Mouse (Mus musculus): ENCODE measurements around the gene Cd320.
"Not testable (repeated sequence)": the region's sequence is repeated elsewhere in the genome, so short reads cannot be mapped to it uniquely, and the experiment has no call there.

Gene Cd320

DNA sequence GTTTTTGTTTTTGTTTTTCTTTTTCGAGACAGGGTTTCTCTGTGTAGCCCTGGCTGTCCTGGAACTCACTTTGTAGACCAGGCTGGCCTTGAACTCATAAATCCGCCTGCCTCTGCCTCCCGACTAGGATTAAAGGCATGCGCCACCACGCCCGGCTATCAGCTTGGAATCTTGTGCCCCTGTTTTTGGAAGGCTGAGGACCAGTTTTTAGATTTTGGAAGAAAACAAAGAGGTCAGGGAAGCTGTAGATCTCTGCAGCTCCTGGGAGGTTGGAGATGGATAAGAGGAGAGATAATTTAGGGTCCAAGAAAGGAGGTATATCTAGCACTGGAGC, 17.9 kb upstream of the Cd320 start:
- DNase-seq (ENCODE audit: low spot score in 2 of 2): not testable (repeated sequence)

DNA sequence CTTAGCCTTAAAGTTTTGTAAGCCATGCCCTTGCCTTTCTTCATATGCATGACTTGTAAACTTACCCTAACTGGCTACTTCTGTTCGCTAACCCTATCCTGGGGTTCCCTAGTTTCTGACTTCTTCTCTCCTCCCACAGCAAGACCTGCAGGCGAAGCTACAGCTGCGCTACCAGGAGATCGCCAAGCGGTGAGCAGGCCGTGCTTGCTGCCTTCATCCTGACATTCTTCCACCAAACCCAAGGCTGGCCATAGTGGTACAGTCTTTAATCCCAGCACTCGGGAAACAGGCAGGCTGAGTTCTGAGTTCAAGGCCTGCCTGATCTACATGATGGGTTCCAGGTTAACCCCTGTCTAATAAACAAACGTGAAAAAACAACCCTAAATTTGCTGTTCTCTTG, 17.4 kb upstream of the Cd320 start:
- no peak for DNase-seq (ENCODE audit: low spot score in 2 of 2)

DNA sequence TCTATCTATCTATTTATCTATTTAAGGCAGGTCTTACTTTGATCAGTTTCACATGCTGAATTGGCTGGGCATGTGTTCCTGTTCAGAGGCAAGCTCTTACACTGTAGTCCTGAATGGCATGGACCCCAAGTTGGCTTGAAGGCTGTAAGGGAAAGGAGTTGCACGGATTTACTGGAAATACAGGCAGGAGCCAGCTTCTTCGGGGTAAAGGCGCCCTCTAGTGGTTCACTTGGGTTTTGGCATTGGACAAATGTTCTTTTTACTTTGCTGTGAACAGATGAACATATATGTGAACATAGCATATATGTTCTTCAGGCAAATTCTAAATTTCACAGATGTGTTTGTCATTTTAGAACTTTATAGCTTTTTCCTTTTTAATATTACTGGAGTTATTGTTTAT, 16.0 kb upstream of the Cd320 start:
- DNase-seq (ENCODE audit: low spot score in 2 of 2): peak; percentile 66 to 86

DNA sequence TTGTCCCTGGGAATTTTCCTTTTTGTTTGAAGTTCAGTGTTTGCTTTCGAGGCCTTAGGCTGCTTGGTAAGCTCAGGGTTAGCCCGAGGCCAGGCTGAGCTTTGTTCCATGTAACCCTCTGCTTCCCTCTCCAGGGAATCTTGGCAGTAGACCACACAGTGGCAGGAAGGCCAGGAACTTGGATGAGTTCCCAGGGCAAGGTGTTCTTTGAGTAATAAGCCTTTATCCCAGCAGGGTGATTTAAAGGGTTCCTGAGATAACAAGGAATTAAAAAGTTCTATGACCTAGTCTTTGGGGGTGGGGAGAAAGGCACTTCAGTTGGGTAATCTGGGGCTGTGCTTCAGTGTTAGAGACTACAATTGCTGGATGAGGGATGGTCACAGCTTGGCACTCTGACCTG, 14.0 kb upstream of the Cd320 start:
- no peak for DNase-seq (ENCODE audit: low spot score in 2 of 2)

DNA sequence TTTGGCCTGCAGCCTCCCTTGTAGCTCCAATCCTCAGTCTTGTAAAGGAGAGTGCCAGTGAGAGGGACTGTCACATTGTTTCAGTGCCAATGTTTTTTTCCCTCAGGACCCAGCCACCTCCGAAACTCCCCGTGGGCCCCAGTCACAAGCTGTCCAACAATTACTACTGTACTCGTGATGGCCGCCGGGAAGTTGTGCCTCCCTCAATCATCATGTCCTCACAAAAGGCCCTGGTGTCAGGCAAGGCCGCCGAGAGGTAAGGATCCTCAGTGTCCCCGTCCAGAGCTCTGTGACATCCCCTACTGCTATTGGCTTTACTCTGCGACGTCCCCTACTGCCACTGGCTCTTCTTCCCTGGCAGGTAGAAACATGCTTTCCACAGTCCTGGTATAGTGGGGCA, 13.3 kb upstream of the Cd320 start:
- DNase-seq (ENCODE audit: low spot score in 2 of 2): no peak

DNA sequence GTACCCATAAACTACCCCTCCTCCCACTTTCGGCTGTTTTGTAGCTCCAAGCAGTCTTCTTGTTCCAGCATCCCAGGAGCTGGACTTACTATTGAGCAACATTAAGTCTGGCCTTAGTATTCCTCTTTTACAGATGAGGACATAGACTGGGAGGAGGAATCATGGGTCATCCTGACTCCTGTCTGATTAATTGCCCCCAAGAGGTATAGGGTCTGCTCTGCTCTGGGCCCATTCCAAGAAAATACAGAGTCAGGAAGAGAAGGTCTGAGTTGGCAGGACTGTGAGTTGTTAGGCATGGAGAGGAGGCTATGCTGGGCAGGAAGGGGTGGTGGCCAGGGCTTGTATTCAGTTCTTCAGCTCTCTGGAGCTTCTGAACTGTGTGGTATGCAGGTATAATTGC, 1.3 kb downstream of the Cd320 start:
- DNase-seq (ENCODE audit: low spot score in 2 of 2): no peak

DNA sequence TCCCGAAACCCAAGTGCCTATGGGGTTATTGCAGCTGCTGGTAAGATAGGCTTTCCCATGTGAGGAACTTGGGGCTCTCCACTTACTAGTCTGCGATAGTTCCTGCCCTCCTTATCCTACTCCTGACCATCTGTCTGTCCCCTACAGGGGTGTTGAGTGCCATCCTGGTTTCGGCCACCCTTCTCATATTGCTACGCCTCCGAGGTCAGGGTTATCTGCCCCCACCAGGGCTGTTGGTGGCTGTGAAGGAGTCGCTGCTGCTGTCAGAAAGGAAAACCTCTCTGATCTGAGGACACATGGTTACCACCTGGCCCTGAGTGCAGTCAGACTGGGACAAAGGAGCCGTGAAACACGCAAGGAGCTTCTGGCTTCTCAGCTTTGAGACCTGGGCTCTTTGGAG, 5.2 kb downstream of the Cd320 start:
- DNase-seq (ENCODE audit: low spot score in 2 of 2): no peak

DNA sequence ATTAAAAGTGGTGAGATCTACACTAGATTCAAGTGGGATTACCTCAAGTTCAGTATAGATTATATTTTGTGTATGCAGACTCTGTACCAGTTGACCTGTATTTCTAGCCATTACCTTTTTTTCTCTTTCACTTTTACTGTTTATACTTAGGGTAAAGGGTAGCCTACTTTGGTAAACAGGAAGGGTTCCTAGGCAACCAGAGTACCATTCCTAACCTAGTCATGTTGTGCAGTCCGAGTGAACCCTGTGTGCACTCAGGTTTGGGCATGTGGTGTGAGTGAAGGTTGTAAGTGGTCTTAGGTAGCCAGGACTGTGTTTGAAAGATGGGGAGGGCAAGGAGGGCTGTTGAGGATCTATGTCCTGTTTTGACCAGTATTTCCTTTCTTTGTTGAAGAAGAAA, 8.4 kb downstream of the Cd320 start:
- DNase-seq (ENCODE audit: low spot score in 2 of 2): no peak

DNA sequence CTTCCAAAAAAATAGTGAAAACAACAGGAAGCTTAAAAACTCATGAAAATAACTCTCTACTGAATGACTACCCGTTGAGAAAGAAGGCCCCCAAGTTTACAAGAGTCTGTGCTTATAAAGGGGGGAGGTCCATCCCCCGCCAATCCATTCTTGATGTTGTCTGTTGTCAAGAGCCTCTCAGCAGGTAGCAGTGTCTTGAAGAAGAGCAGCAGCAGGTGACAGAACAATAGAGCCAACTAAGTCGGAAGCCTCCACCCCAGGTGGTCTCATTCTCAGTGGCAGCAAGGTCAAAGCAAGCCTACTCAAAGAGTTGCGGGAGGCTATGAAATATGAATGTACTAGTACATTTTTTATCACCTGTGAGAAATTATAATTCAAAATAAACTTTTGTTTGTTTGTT, 14.9 kb downstream of the Cd320 start:
- no peak for DNase-seq (ENCODE audit: low spot score in 2 of 2)

DNA sequence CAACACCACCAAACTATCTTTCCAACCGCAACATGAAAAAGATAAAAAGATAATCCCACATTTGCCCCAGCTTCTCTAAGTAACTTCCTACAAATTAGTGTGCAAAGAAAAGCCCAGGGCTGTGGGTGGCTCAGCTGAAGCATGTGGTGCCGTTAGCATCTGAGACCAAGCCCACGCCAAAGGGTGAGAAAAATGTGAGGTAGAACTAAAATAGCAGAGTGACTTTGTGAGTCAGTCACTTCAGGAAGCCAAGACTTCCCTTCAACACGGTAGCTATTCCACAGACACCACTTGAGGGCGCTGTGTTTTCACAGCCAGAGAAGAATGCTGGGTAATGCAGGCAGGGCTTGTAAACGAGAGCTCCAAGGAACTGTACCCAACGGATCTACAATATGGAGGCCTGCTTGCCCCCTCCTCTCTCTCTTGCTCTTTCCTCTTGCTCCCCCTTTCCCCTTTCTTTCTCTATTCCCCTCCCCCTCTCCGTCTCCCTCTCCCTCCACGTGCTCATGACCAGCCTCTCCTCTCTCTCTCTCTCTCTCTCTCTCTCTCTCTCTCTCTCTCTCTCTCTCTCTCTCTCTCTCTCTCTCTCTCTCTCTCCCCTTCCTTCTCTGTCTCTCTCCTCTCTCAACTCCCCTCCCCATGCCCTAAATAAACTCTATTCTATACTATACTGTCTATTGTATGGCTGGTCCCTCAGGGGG, 22.6 kb downstream of the Cd320 start:
- DNase-seq (ENCODE audit: low spot score in 2 of 2): peak; percentile 65 to 84

DNA sequence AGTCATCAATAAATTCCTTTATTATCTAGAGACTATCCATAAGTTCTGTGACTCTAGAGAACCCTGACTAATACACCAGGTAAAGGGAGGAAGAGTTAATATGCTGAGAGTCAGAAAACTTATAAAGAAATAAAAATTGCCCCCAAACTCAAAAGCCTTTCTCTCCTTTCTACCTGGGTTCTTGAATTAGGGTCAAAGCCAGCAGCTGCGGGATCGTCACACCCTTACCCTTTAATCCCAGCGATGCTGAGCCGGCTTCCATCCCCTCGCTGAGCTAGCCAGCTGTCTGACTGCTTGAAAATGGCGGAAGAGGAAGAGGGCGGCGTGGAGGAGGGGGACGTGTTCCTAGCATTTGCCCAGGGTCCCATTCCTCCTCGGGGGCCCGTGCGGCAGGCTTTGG, 30.6 kb downstream of the Cd320 start, which contains the start of gene Gm7029:
Gene Gm7029, plus strand, starts transcription at position 301 of the 400 bp plus-strand sequence.
- DNase-seq (ENCODE audit: low spot score in 2 of 2): not testable (repeated sequence)

DNA sequence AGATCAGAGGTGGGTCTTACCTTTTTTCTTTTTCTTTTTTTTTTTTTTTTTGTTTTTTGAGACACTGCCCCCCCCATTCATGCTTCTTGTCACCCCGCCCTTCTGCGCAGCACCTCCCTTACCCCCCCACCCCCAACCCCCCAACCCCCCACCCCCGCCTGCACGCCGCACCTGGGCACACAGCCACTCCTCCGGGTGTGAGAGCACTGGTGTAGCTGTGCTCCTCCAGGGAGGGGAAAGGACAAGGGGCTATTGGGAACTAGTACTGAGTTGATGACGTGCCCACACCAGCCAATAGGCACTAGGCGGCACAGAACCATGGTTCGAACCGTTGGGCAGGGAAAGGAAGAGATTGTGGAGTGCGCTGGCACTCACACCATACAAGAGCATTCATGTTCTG, 31.5 kb downstream of the Cd320 start:
- no peak for DNase-seq (ENCODE audit: low spot score in 2 of 2)

DNA sequence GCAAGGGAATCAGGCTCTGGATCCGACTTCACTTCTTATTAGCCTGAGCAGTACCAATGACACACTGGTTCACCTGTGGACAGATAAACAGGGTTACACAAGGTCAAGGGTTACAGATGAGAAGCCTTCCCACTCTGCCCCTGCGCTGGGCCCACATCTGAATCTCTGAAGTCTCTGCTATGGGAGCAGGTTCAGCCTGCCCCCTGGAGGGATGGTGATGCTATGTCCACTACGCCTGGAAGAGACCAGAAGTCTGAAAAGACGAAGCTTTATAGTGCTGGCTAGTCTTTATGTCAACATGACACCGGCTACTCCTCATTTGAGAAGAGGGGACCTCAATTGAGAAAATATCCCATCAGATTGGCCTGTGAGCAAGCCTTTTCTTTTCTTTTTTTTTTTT, 32.9 kb downstream of the Cd320 start:
- DNase-seq (ENCODE audit: low spot score in 2 of 2): not testable (repeated sequence)

DNA sequence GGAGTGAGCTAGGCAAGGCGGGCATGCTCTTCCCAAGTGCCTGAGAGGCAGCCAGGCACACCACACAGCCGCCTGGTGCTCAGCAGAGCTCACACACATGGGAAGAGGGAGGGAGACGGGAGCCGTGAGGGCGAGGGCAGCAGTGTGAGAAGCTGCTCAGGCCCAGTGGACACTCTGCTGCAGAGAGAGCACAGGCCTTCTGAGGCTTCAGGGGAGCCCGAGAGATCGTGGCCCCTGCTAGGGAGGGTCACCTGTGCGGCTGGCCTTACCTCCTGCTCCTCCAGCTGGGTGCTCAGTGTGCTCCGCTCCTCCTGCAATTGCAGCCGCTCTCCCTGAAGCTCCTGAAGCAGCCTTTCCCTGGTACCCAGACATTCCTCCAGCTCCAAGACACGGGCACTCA, 41.4 kb downstream of the Cd320 start:
- not testable (repeated sequence) for DNase-seq (ENCODE audit: low spot score in 2 of 2)

DNA sequence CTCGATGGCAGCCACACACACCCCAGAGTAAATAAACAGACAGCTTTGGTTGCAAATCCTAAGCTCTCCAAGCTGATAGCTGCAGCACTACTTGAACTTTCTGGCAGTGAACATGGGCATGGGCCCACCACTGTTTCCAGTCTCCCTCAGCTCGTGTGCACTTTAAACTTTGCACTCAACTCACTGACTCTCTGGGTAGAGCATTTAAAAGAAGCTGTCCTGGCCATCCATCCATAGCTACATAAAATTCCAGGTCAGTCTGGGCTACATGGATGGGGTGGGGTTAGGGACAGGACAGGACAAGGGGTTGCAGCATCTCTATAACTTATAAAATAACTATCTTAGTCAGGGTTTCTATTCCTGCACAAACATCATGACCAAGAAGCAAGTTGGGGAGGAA, 44.9 kb downstream of the Cd320 start:
- not testable (repeated sequence) for DNase-seq (ENCODE audit: low spot score in 2 of 2)

DNA sequence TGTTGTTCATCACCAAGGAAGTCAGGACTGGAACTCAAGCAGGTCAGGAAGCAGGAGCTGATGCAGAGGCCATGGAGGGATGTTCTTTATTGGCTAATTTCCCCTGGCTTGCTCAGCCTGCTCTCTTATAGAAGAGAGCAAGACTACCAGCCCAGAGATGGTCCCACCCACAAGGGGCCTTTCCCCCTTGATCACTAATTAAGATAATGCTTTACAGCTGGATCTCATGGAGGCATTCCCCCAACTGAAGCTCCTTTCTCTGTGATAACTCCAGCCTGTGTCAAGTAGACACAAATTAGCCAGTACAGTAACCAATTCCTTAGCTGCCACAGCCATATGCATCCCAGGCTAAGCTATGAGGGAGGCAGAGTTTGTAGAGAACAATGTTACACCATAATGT, 45.3 kb downstream of the Cd320 start:
- not testable (repeated sequence) for DNase-seq (ENCODE audit: low spot score in 2 of 2)

DNA sequence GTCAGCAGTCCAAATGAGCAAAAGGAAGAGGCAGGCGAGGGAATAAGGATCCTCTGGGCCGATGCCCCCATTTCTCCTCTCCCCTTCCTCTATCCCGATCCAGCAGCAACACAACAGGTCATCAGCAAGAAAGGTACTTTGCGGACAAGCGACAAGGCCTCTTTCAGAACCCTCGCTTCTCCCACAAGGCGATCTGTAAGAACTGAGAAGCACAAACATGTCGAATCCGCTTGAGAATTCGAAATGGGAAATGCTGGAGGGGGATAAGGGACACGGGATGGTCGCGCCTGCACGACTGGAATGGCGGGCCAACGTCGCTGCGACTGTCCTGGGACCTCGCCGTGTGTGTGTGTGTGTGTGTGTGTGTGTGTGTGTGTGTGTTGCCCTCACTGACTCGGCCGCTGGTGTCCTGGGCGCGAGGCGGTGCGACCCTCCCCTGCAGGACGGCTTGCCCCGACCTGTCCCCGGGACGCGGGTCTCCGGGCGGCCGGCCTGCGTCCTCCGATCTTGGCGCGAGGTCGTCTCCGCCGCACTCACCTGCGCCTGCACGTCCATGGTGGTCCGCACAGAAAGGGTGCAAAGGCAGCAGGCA, 47.1 kb downstream of the Cd320 start:
- DNase-seq (ENCODE audit: low spot score in 2 of 2): not testable (repeated sequence)

DNA sequence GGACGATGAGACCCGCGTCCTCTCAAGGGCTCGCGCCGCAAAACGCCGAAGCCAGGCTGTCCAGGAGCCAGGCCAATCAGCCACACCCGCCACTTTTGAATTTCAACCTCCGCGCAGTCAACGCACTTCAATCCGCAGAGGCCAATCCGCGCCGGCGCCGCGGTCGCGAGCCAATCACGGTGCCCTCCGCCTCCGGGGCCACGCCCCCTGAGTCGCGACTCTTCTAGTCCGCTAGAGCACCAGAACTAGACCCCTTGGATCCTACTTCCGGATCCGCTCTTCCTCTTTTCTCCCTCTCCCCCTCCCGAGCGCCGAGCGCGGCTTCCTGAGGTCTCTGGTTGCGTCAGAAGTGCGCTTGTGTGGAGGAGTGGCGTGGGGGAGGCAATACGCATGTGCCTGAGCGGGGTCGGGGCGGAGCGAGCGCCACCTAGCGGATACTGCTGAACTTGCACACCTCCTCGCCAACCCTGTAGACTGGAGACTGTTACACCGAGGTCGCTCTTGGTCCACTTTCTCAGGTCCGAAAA, 47.7 kb downstream of the Cd320 start, which contains the start of gene Kifc1:
Gene Kifc1, minus strand, starts transcription at position 129 of the 527 bp plus-strand sequence.
- peak; percentile 99 to 100 for DNase-seq (ENCODE audit: low spot score in 2 of 2)

DNA sequence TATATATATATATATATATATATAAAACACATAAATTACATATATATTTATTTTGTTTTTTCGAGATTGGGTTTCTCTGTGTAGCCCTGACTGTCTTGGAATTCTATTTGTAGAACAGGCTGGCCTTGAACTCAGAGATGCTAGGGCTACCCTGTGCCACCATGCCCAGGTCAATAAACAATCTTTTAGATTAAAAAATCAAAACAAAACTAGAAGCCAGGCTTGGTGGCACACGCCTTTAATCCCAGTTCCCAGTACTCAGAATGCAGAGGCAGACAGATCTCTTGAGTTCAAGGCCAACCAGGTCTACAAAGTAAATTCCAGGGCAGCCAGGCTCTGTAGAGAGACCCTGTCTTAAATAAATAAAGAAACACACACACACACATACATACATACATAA, 48.5 kb downstream of the Cd320 start:
- no peak for DNase-seq (ENCODE audit: low spot score in 2 of 2)

DNA sequence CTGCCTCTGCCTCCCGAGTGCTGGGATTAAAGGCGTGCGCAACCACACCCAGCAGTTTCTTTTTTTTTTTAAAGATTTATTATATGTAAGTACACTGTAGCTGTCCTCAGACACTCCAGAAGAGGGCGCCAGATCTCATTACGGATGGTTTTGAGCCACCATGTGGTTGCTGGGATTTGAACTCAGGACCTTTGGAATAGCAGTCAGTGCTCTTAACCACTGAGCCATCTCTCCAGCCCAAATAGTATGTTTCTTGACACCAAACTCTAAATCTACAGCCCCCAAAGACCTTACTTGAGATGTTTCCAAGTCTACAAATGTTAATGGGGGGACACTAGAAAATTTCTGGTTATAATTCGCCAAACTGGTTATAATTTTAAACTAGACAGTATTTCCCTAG, 49.0 kb downstream of the Cd320 start:
- DNase-seq (ENCODE audit: low spot score in 2 of 2): not testable (repeated sequence)

DNA sequence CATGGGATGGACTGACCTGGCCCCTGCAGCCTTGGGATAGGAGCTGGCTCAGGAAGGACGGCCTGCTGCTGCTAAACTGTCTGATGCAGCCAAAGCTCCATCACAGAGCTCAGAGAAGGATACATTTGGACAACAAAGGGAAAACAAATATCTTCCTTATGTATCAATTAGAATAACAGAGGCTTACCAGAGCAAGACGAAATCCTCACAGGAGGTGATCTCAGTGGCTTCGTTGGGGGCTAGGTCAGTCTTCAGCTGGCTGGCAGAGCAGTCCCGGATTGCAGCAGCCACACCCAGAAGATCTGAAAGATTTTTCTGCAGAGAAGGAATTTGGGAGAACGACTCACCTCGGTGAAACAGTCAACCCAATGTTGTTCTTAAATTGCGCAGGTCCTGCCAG, 49.5 kb downstream of the Cd320 start:
- no peak for DNase-seq (ENCODE audit: low spot score in 2 of 2)

DNA sequence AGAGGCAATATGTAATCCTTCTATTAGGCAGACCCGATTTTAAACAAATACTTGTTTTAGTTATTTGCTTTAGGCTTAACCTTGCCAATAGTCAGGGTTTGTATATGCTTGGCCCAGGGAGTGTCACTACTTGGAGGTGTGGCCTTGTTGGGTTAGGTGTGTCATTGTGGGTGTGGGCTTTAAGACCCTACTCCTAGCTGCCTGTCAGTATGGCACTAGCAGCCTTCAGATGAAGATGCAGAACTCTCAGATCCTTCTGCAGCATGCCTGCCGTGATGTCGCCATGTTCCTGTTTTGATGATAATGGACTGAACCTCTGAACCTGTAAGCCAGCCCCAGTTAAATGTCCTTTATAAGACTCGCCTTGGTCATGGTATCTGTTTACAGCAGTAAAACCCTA, 50.1 kb downstream of the Cd320 start:
- DNase-seq (ENCODE audit: low spot score in 2 of 2): not testable (repeated sequence)

DNA sequence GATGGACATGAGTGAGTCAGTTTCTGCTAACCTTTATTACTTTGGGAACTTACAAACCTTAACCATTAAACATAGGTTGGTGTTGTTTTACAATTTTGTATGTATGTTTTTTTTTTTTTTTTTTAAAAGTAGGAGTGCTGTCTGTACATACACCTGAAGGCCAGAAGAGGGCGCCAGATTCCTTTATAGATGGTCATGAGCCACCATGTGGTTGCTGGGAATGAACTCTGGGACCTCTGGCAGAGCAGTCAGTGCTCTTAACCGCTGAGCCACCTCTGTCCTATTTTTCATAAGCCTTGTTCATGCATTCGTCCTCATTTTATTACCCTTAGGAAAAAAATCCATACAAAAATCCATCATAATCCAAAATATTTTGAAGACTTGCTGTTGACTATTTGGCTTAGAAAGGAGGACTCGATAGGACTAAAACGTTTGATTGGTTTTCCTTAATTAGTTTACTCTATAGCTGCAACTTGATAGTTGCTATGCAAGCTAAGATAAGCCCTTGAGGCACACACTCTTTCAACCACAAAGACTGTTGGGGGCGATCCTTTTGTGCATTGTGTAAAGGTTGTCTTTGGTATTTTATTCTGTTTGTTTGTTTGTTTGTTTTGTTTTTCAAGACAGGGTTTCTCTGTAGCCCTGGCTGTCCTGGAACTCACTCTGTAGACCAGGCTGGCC, 54.4 kb downstream of the Cd320 start:
- peak in 1 of 2 experiments; percentile 76 for DNase-seq (ENCODE audit: low spot score in 2 of 2)
